ENCODE assay signal across 8 mouse cellular contexts in genomic region chr8:107139704-107140470, GRCm38 (mm10). TPM values are rescaled to one million over a fixed set of nuclear protein-coding genes. Genes with fewer than 3 reads are reported as not detected.
DNase-seq lines count a peak whose midpoint lies in the region; ATAC-seq and TF ChIP-seq lines count a peak whose summit lies in the region.
"Had no signal": no experiment of that assay in that cellular context is flagged by ENCODE, and none has a peak within 500 bp of the region (broad histone marks: within the 10 kb centered on the region; RNA-seq: fewer than 3 reads in every experiment).

No protein-coding gene starts in this region.

- no peak for TF ChIP-seq CTCF in kidney, postnatal 0 days (IDR thresholded peaks at IDR 0.05; ENCODE audit: low read depth)

- H3K79me2 ChIP-seq in myocyte (ENCODE audit: control insufficient read depth, insufficient read depth): no peaks in the 10 kb centered on the region

- H3K36me3 ChIP-seq in ES-E14 (ENCODE audit: control insufficient read depth, insufficient read depth, low read length, poor library complexity, severe bottlenecking) (no peaks in the 10 kb centered on the region), myocyte (ENCODE audit: control insufficient read depth, insufficient read depth) (no peaks in the 10 kb centered on the region)
- no peaks in the 10 kb centered on the region for H3K36me3 ChIP-seq in kidney, postnatal 0 days (ENCODE audit: insufficient read depth, low read length)
- H3K36me3 ChIP-seq: neural tube, embryonic 12.5 days had no signal

- no peak overlapping the region for H3ac ChIP-seq in myocyte (ENCODE audit: control insufficient read depth, insufficient read length)

- H3K4me3 ChIP-seq in ES-E14 (ENCODE audit: insufficient read depth in 1 of 2, low read depth in 1 of 2, low read length in 2 of 2, poor library complexity in 1 of 2, severe bottlenecking in 1 of 2) (peak overlapping the region; percentile 7 to 47; a peak in 3 of 4 replicates), myocyte (no peak overlapping the region)
- H3K4me3 ChIP-seq in kidney, postnatal 0 days (replicated peaks; ENCODE audit: low read depth, low read length): no peak overlapping the region
- H3K4me3 ChIP-seq: neural tube, embryonic 12.5 days had no signal

- no peaks in the 10 kb centered on the region for H3K27me3 ChIP-seq in kidney, postnatal 0 days (ENCODE audit: insufficient read depth, low read length)
- H3K27me3 ChIP-seq in myocyte (ENCODE audit: control insufficient read depth, insufficient read depth, insufficient read length): no peaks in the 10 kb centered on the region
- H3K27me3 ChIP-seq: neural tube, embryonic 12.5 days had no signal

- peaks cover 7 to 20% of the 10 kb centered on the region in 2 experiments; a peak in 3 of 4 replicates for H3K4me1 ChIP-seq in ES-E14 (ENCODE audit: control insufficient read depth in 2 of 2, insufficient read depth in 2 of 2, low read length in 2 of 2, poor library complexity in 1 of 2)
- peaks cover 9% of the 10 kb centered on the region; the same call in 1 of the 2 replicates for H3K4me1 ChIP-seq in kidney, postnatal 0 days (replicated peaks; ENCODE audit: insufficient read depth, low read length)

- no peak for TF ChIP-seq POLR2A in myocyte (IDR thresholded peaks at IDR 0.05; ENCODE audit: insufficient read length, low read depth)

- in situ Hi-C loops in ES-E14 (cut with MboI; ENCODE audit: low sequenced_read_pairs in 2 of 2, unreplicated experiment in 2 of 2): no loop called here

- peak; percentile 59 for DNase-seq in ES-E14 (ENCODE audit: low read depth, low spot score)
- DNase-seq in adrenal gland, adult 2 months: peak; percentile 91
- DNase-seq in heart, adult 8-10 months (ENCODE audit: low spot score): peak; percentile 66
- DNase-seq in kidney, postnatal 0 days (ENCODE audit: low spot score): peak; percentile 58
- no peak for DNase-seq in frontal cortex, postnatal 10 days (ENCODE audit: low spot score in 2 of 2)
- no peak for DNase-seq in frontal cortex, postnatal 14 days (ENCODE audit: low spot score in 2 of 2)

- H3K9me3 ChIP-seq in ES-E14 (ENCODE audit: control insufficient read depth, insufficient read depth, low read depth, low read length): no peaks in the 10 kb centered on the region
- H3K9me3 ChIP-seq in kidney, postnatal 0 days (replicated peaks; ENCODE audit: low read length): no peaks in the 10 kb centered on the region
- H3K9me3 ChIP-seq: neural tube, embryonic 12.5 days had no signal

- peak overlapping the region; percentile 95 for H3K27ac ChIP-seq in ES-E14 (ENCODE audit: insufficient read depth, low read depth, low read length, poor library complexity, severe bottlenecking)
- peak overlapping the region; percentile 32; the same call in 1 of the 2 replicates for H3K27ac ChIP-seq in kidney, postnatal 0 days
- H3K27ac ChIP-seq: neural tube, embryonic 12.5 days had no signal

- no peak overlapping the region for H3K4me2 ChIP-seq in kidney, postnatal 0 days (ENCODE audit: low read length)
- H3K4me2 ChIP-seq in myocyte (ENCODE audit: low read depth): peak overlapping the region; percentile 30
- H3K4me2 ChIP-seq: neural tube, embryonic 12.5 days had no signal

- no peak for ATAC-seq in kidney, postnatal 0 days (replicated peaks; ENCODE audit: low FRiP score, low read depth)

- peak overlapping the region; percentile 80 for H3K9ac ChIP-seq in ES-E14 (ENCODE audit: insufficient read depth, low read depth, low read length, poor library complexity, severe bottlenecking)
- H3K9ac ChIP-seq in kidney, postnatal 0 days (ENCODE audit: low read depth, low read length): no peak overlapping the region
- H3K9ac ChIP-seq: neural tube, embryonic 12.5 days had no signal

- 58% methylated on average over 13 of the region's 13 CpGs for WGBS in kidney, postnatal 0 days

TF ChIP-seq in ES-E14, 5 proteins besides CTCF, POLR2A, EP300 and RAD21:
- TF ChIP-seq ZNF384 (IDR thresholded peaks at IDR 0.05; ENCODE audit: low read depth, low read length) (no peak), ZC3H11A (IDR thresholded peaks at IDR 0.05; ENCODE audit: borderline replicate concordance, low read depth, low read length) (no peak), HCFC1 (IDR thresholded peaks at IDR 0.05; ENCODE audit: borderline replicate concordance, insufficient read depth, low read length) (no peak), MAFK (IDR thresholded peaks at IDR 0.05; ENCODE audit: insufficient read depth, low read depth, low read length) (peak; percentile 94), CHD2 (IDR thresholded peaks at IDR 0.05; ENCODE audit: low read depth, low read length) (no peak)

TF ChIP-seq in myocyte, 11 proteins besides CTCF, POLR2A, EP300 and RAD21:
- TF ChIP-seq TCF3 (IDR thresholded peaks at IDR 0.05; ENCODE audit: insufficient read length, low read depth) (no peak), CEBPB (IDR thresholded peaks at IDR 0.05; ENCODE audit: insufficient read depth, poor library complexity, severe bottlenecking) (no peak), E2F4 (IDR thresholded peaks at IDR 0.05; ENCODE audit: insufficient read depth) (no peak)

RNA-seq across cellular contexts. Expression of gene Cyb5b, which starts 10.6 kb away (rescaled TPM):
- total RNA-seq in ES-E14 (2012; rRNA removed): 27.8 and 44.9 TPM in 2 replicates
- 100 to 1,000 TPM; 384 to 492 TPM for total RNA-seq in adrenal gland, adult 2 months (2021)
- 212 and 282 TPM in 2 replicates for polyA plus RNA-seq in adrenal gland, adult 2 months (2012; rRNA removed)
- total RNA-seq in heart, adult 8-10 months (2022): 10 to 100 TPM; 36.0 to 46.3 (median 40.0) TPM
- polyA plus RNA-seq in kidney, postnatal 0 days (2015; fragmentation: Nextera tagmentation; extraction: Ambion mirVana): 116 and 126 TPM in 2 replicates
- polyA plus RNA-seq in myocyte (2012; fragmentation: generic; extraction: Trizol): 48.3 TPM

RNA-seq across cellular contexts. Expression of gene Terf2, which starts 43.5 kb away (rescaled TPM):
- total RNA-seq in ES-E14 (2012; rRNA removed): 13.9 and 14.1 TPM in 2 replicates
- 10 to 100 TPM; 22.9 to 23.5 TPM for total RNA-seq in adrenal gland, adult 2 months (2021)
- polyA plus RNA-seq in adrenal gland, adult 2 months (2012; rRNA removed): 5.5 and 6.3 TPM in 2 replicates
- 10 to 100 TPM; 13.2 to 14.1 (median 13.4) TPM for total RNA-seq in heart, adult 8-10 months (2022)
- 17.4 and 18.2 TPM in 2 replicates for polyA plus RNA-seq in kidney, postnatal 0 days (2015; fragmentation: Nextera tagmentation; extraction: Ambion mirVana)
- 14.7 TPM for polyA plus RNA-seq in myocyte (2012; fragmentation: generic; extraction: Trizol)

Comparison
In these comparisons a context has a peak if more than half of its experiments do, and no peak if none do; other contexts are left out.
1. DNase-seq: peak in ES-E14 (single experiment), adrenal gland, adult 2 months (single experiment), heart, adult 8-10 months (single experiment) and kidney, postnatal 0 days (single experiment); none in frontal cortex, postnatal 10 days (0 of 2) and frontal cortex, postnatal 14 days (0 of 2).
2. H3K4me3 ChIP-seq: peak in ES-E14 (2 of 2); none in kidney, postnatal 0 days (single experiment) and myocyte (single experiment).